Mouse (Mus musculus): Measurements from ENCODE around the gene Ep300. TPM values are rescaled to one million over a fixed set of nuclear protein-coding genes. Genes with fewer than 3 reads are reported as not detected.
A peak's percentile ranks its signal among the peaks of the same experiment; 100 is the strongest.
"Not testable (repeated sequence)": the region's sequence is repeated elsewhere in the genome, so short reads cannot be mapped to it uniquely, and the experiment has no call there.

Gene Ep300
- polyA plus RNA-seq, 1 experiment, result 32.4 TPM

DNA sequence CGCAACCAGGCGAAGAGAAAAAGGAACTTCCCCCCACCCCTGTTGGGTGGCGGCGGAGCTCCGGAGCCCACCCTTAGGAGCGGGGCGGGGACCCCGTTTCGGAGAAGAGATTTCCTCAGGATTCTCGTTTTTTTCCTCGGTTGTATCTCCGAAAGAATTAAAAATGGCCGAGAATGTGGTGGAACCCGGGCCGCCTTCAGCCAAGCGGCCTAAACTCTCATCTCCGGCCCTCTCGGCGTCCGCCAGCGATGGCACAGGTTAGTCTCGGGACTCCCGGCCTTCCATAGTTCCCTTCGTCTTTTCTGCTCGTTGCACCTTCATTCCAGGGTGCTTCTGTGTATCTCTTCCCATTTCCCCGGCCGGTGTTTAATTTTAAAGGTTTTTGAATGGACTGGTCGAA lies 1.3 kb downstream of the Ep300 start:
- Histone ChIP-seq H3K4me1 (ENCODE audit: control insufficient read depth, insufficient read depth, low read length) (peaks cover 10% of the 10 kb centered on the region), H3K4me3 (replicated peaks; ENCODE audit: extremely low read depth, low read depth, low read length) (peak overlapping the region; percentile 84)
- WGBS, result under 1% methylated on average over 28 of the region's 28 CpGs
- DNase-seq, result no peak
- TF ChIP-seq POLR2A (IDR thresholded peaks at IDR 0.05; ENCODE audit: borderline replicate concordance, extremely low read depth, low read depth, low read length), result no peak
- no peak for TF ChIP-seq CTCF (IDR thresholded peaks at IDR 0.05; ENCODE audit: insufficient read depth, low read length)

DNA sequence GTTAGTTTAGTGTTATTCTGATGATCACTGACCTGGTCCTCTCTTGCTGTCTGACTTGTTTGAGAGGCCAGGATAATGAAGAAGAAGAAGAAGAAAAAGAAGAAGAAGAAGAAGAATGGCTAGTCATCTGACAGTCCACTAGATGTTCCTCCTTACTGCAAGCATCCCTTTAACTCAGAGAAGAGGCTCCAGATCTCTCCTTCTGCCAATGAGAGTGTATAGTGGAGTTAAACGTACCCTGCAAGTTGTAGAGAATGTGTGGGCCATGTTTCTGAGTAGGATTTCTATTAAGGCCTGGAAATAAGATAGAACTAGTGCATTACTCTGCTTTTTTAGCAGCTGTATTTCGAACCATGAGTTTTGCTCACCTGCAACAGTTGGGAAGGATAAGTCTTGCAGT lies 2.5 kb downstream of the Ep300 start:
- no peak for DNase-seq
- Histone ChIP-seq H3K4me1 (ENCODE audit: control insufficient read depth, insufficient read depth, low read length) (peaks cover 10% of the 10 kb centered on the region), H3K4me3 (replicated peaks; ENCODE audit: extremely low read depth, low read depth, low read length) (peak overlapping the region; percentile 55)
- WGBS, result 34% methylated on average over 2 of the region's 2 CpGs
- TF ChIP-seq CTCF (IDR thresholded peaks at IDR 0.05; ENCODE audit: insufficient read depth, low read length) (no peak), POLR2A (IDR thresholded peaks at IDR 0.05; ENCODE audit: borderline replicate concordance, extremely low read depth, low read depth, low read length) (no peak)

DNA sequence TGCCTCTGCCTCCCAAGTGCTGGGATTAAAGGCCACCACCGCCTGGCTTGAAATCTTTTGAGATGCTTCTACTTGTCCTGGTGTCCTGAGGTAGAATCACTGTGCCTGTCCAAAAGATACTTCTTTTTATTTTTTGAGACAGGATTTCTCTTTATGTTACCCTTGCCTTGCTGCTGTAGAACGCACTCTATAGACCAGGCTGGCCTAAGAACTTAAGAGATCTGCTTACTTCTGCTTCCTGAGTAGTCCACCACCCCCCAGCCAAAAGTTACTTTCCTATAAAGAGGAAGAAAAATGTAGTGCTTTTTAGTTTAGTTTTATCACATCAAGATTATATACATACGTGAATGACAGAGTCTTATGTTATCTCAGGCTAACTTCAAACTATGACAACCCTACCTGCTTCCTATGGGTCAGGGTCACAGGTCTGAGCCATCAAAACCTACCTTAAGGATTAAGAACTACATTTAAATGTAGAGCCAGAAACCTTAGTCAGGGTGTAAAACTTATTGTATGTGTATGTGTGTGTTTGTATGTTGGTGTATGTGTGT lies 9.1 kb downstream of the Ep300 start:
- WGBS, result 88% methylated on average over 3 of the region's 3 CpGs
- H3K4me1 ChIP-seq (ENCODE audit: control insufficient read depth, insufficient read depth, low read length), result peaks cover 7% of the 10 kb centered on the region
- no peak for DNase-seq
- TF ChIP-seq POLR2A (IDR thresholded peaks at IDR 0.05; ENCODE audit: borderline replicate concordance, extremely low read depth, low read depth, low read length), result no peak
- no peak for TF ChIP-seq CTCF (IDR thresholded peaks at IDR 0.05; ENCODE audit: insufficient read depth, low read length)
- no peak overlapping the region for H3K4me3 ChIP-seq (replicated peaks; ENCODE audit: extremely low read depth, low read depth, low read length)

DNA sequence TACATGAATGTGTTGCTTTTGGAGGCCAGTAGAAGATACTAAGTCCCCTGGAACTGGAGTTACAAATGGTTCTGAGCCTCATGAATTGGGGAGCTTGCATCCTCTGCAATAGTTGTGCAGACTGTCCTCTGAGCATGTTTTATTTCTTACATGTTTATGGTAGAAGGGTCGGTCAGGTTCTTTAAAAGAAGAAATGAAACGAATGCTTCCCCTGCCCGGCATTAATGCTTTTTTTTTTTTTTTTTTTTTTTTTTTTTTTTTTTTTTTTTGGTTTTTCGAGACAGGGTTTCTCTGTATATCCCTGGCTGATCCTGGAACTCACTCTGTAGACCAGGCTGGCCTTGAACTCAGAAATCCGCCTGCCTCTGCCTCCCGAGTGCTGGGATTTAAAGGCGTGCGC lies 13.6 kb downstream of the Ep300 start:
- DNase-seq; H3K4me1 ChIP-seq (ENCODE audit: control insufficient read depth, insufficient read depth, low read length); H3K4me3 ChIP-seq (replicated peaks; ENCODE audit: extremely low read depth, low read depth, low read length): not testable (repeated sequence)
- 80% methylated on average over 8 of the region's 8 CpGs for WGBS

DNA sequence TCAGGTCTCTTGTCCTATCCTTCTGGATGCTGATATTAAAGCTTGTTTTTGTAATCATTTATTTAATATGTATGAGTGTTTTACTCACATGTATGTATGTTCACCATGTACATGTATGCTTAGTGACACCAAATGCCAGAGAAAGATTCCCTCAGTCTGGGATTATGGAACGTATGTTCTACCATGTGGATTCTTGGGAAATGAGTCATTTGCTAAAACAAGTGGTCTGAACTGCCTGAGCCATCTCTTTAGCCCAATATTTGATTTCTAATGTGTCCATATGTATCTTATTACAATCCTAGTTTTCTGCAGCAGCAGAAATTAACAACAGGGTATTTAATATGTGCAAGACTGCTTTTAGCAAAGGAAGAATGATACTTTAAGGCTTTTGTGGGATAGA lies 20.1 kb downstream of the Ep300 start:
- H3K4me1 ChIP-seq (ENCODE audit: control insufficient read depth, insufficient read depth, low read length), result peaks cover 7% of the 10 kb centered on the region
- H3K4me3 ChIP-seq (replicated peaks; ENCODE audit: extremely low read depth, low read depth, low read length), result no peak overlapping the region
- DNase-seq, result no peak
- no peak for TF ChIP-seq CTCF (IDR thresholded peaks at IDR 0.05; ENCODE audit: insufficient read depth, low read length)
- TF ChIP-seq POLR2A (IDR thresholded peaks at IDR 0.05; ENCODE audit: borderline replicate concordance, extremely low read depth, low read depth, low read length), result no peak
- WGBS, result 45% methylated on average over 1 of the region's 1 CpGs

DNA sequence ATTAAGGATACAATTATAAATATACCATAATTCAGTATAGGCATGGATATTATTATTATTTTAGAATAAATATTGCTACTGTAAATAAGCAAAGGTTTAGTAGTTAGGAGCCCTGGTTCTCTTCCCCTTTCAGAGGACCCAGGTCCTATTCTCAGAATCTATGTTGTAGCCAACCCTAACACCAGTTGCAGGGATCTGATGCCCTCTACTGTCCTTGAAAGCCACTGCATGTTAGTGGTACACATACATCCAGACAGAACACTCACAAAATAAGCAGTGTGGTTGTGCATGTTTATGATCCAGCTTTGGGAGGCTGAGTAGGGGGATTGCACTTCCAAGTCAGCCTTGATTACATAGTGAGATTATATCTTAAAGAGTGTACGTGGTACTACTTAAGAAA lies 21.5 kb downstream of the Ep300 start:
- H3K4me1 ChIP-seq (ENCODE audit: control insufficient read depth, insufficient read depth, low read length), result peaks cover 3% of the 10 kb centered on the region; the same call in 1 of the 2 replicates
- TF ChIP-seq CTCF (IDR thresholded peaks at IDR 0.05; ENCODE audit: insufficient read depth, low read length) (peak; percentile 38; the same call in 1 of the 2 replicates), POLR2A (IDR thresholded peaks at IDR 0.05; ENCODE audit: borderline replicate concordance, extremely low read depth, low read depth, low read length) (no peak)
- H3K4me3 ChIP-seq (replicated peaks; ENCODE audit: extremely low read depth, low read depth, low read length), result no peak overlapping the region
- no peak for DNase-seq
- 50% methylated on average over 1 of the region's 1 CpGs for WGBS

DNA sequence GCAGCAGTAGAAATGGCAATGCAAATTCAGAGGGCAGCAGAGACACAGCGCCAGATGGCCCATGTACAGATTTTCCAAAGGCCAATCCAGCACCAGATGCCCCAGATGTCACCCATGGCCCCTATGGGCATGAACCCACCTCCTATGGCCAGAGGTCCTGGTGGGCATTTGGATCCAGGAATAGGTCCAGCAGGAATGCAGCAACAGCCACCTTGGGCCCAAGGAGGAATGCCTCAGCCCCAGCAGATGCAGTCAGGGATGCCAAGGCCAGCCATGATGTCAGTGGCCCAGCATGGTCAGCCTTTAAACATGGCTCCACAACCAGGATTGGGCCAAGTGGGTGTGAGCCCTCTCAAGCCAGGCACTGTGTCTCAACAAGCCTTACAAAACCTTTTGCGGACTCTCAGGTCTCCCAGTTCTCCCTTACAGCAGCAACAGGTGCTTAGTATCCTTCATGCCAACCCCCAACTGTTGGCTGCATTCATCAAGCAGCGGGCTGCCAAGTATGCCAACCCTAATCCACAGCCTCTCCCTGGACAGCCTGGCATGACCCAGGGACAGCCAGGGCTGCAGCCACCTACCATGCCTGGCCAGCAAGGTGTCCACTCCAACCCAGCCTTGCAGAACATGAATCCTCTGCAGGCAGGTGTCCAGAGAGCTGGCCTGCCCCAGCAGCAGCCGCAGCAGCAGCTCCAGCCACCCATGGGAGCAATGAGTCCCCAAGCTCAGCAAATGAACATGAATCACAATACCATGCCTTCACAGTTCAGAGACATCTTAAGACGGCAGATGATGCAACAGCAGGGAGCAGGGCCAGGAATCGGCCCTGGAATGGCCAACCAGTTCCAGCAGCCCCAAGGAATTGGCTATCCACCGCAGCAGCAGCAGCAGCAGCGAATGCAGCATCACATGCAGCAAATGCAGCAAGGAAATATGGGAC lies 64.6 kb downstream of the Ep300 start:
- no peak for DNase-seq
- Histone ChIP-seq H3K4me1 (ENCODE audit: control insufficient read depth, insufficient read depth, low read length) (no peaks in the 10 kb centered on the region), H3K4me3 (replicated peaks; ENCODE audit: extremely low read depth, low read depth, low read length) (no peak overlapping the region)
- WGBS, result 83% methylated on average over 8 of the region's 8 CpGs
- TF ChIP-seq CTCF (IDR thresholded peaks at IDR 0.05; ENCODE audit: insufficient read depth, low read length) (no peak), POLR2A (IDR thresholded peaks at IDR 0.05; ENCODE audit: borderline replicate concordance, extremely low read depth, low read depth, low read length) (no peak)

DNA sequence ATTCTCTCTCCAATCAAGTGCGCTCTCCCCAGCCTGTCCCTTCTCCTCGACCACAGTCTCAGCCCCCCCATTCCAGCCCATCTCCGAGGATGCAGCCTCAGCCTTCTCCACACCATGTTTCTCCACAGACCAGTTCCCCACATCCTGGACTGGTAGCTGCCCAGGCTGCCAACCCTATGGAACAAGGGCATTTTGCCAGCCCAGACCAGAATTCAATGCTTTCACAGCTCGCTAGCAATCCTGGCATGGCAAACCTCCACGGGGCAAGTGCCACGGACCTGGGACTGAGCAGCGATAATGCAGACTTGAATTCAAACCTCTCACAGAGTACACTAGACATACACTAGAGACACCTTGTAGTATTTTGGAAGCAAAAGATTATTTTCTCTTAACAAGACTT lies 65.5 kb downstream of the Ep300 start:
- no peaks in the 10 kb centered on the region for H3K4me1 ChIP-seq (ENCODE audit: control insufficient read depth, insufficient read depth, low read length)
- WGBS, result 81% methylated on average over 7 of the region's 7 CpGs
- TF ChIP-seq POLR2A (IDR thresholded peaks at IDR 0.05; ENCODE audit: borderline replicate concordance, extremely low read depth, low read depth, low read length) (no peak), CTCF (IDR thresholded peaks at IDR 0.05; ENCODE audit: insufficient read depth, low read length) (no peak)
- DNase-seq, result no peak
- no peak overlapping the region for H3K4me3 ChIP-seq (replicated peaks; ENCODE audit: extremely low read depth, low read depth, low read length)

DNA sequence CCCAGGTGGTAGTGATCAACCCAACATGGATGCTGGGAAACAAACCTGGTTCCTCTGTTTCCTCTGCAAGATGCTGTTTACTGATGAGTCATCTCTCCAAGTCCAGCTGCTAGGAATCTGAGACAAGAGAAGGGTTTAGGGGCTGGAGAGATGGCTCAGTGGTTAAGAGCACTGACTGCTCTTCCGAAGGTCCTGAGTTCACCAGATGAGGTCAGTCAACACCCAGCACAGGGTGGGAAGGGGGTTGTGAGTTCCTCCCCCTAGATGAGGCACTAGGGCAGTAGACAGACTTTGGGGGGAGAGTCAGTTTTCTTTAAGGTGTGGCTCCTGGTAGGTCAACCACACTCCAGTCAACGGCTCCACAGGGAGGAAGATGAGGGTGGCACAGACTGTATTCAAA lies 76.5 kb downstream of the Ep300 start:
- no peak for DNase-seq
- Histone ChIP-seq H3K4me1 (ENCODE audit: control insufficient read depth, insufficient read depth, low read length) (peaks cover 3% of the 10 kb centered on the region; the same call in 1 of the 2 replicates), H3K4me3 (replicated peaks; ENCODE audit: extremely low read depth, low read depth, low read length) (no peak overlapping the region)
- TF ChIP-seq POLR2A (IDR thresholded peaks at IDR 0.05; ENCODE audit: borderline replicate concordance, extremely low read depth, low read depth, low read length), result no peak
- no peak for TF ChIP-seq CTCF (IDR thresholded peaks at IDR 0.05; ENCODE audit: insufficient read depth, low read length)
- 92% methylated on average over 2 of the region's 2 CpGs for WGBS

DNA sequence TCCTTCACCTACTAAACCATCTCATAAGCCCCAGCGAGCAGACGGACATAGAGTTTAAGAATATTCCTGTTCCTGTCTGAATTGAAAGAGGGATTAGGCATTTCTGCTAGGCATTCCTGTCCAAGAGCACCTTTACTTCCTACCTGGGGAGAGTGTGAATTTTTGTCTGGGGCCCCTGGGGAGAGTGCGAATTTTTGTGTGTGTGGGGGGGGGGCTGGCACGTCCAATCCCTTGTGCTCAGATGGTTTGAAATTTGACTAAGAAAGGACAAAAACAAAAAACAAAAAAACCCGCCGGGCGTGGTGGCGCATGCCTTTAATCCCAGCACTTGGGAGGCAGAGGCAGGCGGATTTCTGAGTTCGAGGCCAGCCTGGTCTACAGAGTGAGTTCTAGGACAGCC lies 78.1 kb downstream of the Ep300 start:
- Histone ChIP-seq H3K4me3 (replicated peaks; ENCODE audit: extremely low read depth, low read depth, low read length) (no peak overlapping the region), H3K4me1 (ENCODE audit: control insufficient read depth, insufficient read depth, low read length) (peaks cover 3% of the 10 kb centered on the region; the same call in 1 of the 2 replicates)
- 59% methylated on average over 10 of the region's 10 CpGs for WGBS
- TF ChIP-seq POLR2A (IDR thresholded peaks at IDR 0.05; ENCODE audit: borderline replicate concordance, extremely low read depth, low read depth, low read length), result no peak
- TF ChIP-seq CTCF (IDR thresholded peaks at IDR 0.05; ENCODE audit: insufficient read depth, low read length), result no peak
- DNase-seq, result no peak
